Mouse (Mus musculus) CH12.LX (cell line): ENCODE data around the gene Bend6. TPM values are rescaled to one million over a fixed set of nuclear protein-coding genes. Genes with fewer than 3 reads are reported as not detected.

ENCODE experiments used
- DNase-seq: peaks from one replicate; pipeline ENCODE4 v3.0.0-alpha.2; 2013; ENCODE audit errors: extremely low read depth
- H3K27ac ChIP-seq: 2 replicates; pipeline ENCODE4 v1.5.1; 2012; ENCODE audit warnings: low read depth, mild to moderate bottlenecking, control low read depth, moderate library complexity; ENCODE audit not compliant: insufficient read depth
- H3K27me3 ChIP-seq: replicated peaks from 2 replicates; pipeline ENCODE3; 2012; ENCODE audit warnings: inconsistent platforms
- H3K36me3 ChIP-seq, 2 experiments: replicated peaks in 1 of 2; 2 replicates each; pipeline versions ENCODE3 to v1.6.1; 2012; ENCODE audit warnings: inconsistent platforms in 1 of 2, low read length in 1 of 2, mild to moderate bottlenecking in 1 of 2, mixed read lengths in 1 of 2, moderate library complexity in 1 of 2; ENCODE audit not compliant: control insufficient read depth in 1 of 2, insufficient read depth in 1 of 2
- H3K4me1 ChIP-seq, 2 experiments: 2 replicates each; pipeline ENCODE4 v1.6.1; 2012; ENCODE audit warnings: inconsistent platforms in 1 of 2, moderate library complexity in 1 of 2; ENCODE audit not compliant: insufficient read depth in 2 of 2, control insufficient read depth in 1 of 2
- H3K4me2 ChIP-seq: 2 replicates; pipeline ENCODE4 v1.6.1; 2012; ENCODE audit warnings: low read depth, mild to moderate bottlenecking, control low read depth; ENCODE audit not compliant: poor library complexity, insufficient read depth, severe bottlenecking
- H3K4me3 ChIP-seq, 3 experiments: fragments of 150-350 bp in 1 of 3; sonication (generic) in 1 of 3; replicated peaks in 1 of 3; 2 replicates each; pipeline versions ENCODE3 to v1.5.1; 2011 to 2012; ENCODE audit warnings: low read depth in 2 of 3, low read length in 2 of 3, mild to moderate bottlenecking in 2 of 3, moderate library complexity in 2 of 3, control low read depth in 1 of 3, improper control_type of control experiment in 1 of 3, inconsistent platforms in 1 of 3, mixed read lengths in 1 of 3; ENCODE audit not compliant: poor library complexity in 1 of 3
- H3K79me2 ChIP-seq: replicated peaks from 2 replicates; pipeline ENCODE4 v1.6.1; 2012; ENCODE audit warnings: mild to moderate bottlenecking, moderate library complexity; ENCODE audit not compliant: control insufficient read depth, poor library complexity, insufficient read depth, severe bottlenecking; ENCODE audit errors: extremely low read depth
- H3K9ac ChIP-seq: 2 replicates; pipeline ENCODE4 v1.6.1; 2012; ENCODE audit warnings: low read depth, mild to moderate bottlenecking, control low read depth, moderate library complexity; ENCODE audit not compliant: insufficient read depth
- H3K9me3 ChIP-seq: replicated peaks from 2 replicates; pipeline ENCODE3; 2012; ENCODE audit warnings: low read length, inconsistent platforms, mixed read lengths
- CHD2 ChIP-seq: IDR thresholded peaks from 2 replicates; pipeline ENCODE4 v1.6.1; 2011; ENCODE audit warnings: low read length, improper control_type of control experiment
- EP300 ChIP-seq: IDR thresholded peaks from 2 replicates; pipeline ENCODE4 v1.6.1; 2011; ENCODE audit warnings: low read length, improper control_type of control experiment
- ETS1 ChIP-seq: conservative IDR thresholded peaks from 2 replicates; pipeline ENCODE4 v1.6.1; 2012; ENCODE audit warnings: low read depth, mild to moderate bottlenecking, inconsistent platforms, low read length, improper control_type of control experiment, moderate library complexity
- IRF4 ChIP-seq: IDR thresholded peaks from 2 replicates; pipeline ENCODE4 v1.6.1; 2014; ENCODE audit warnings: low read depth, mild to moderate bottlenecking, inconsistent platforms, low read length, improper control_type of control experiment
- JUN ChIP-seq: IDR thresholded peaks from 2 replicates; pipeline ENCODE4 v1.6.1; 2011; ENCODE audit warnings: low read depth, mild to moderate bottlenecking, low read length, improper control_type of control experiment, moderate library complexity; ENCODE audit not compliant: insufficient read depth
- KAT2A ChIP-seq: IDR thresholded peaks from 2 replicates; pipeline ENCODE4 v1.6.1; 2012; ENCODE audit warnings: low read length, improper control_type of control experiment, inconsistent platforms; ENCODE audit not compliant: insufficient replicate concordance
- MAFK ChIP-seq: IDR thresholded peaks from 2 replicates; pipeline ENCODE4 v1.6.1; 2011; ENCODE audit warnings: low read length, improper control_type of control experiment; ENCODE audit not compliant: insufficient replicate concordance
- MAZ ChIP-seq: IDR thresholded peaks from 2 replicates; pipeline ENCODE4 v1.6.1; 2012; ENCODE audit warnings: low read depth, mild to moderate bottlenecking, inconsistent platforms, low read length, improper control_type of control experiment, moderate library complexity
- NELFE ChIP-seq: IDR thresholded peaks from 2 replicates; pipeline ENCODE4 v1.6.1; 2011; ENCODE audit warnings: low read depth, low read length, improper control_type of control experiment
- RAD21 ChIP-seq: IDR thresholded peaks from 2 replicates; pipeline ENCODE4 v1.6.1; 2011; ENCODE audit warnings: low read depth, mild to moderate bottlenecking, low read length, improper control_type of control experiment, moderate library complexity
- RCOR1 ChIP-seq: conservative IDR thresholded peaks from 2 replicates; pipeline ENCODE4 v1.6.1; 2012; ENCODE audit warnings: low read depth, mild to moderate bottlenecking, inconsistent platforms, low read length, improper control_type of control experiment
- TCF12 ChIP-seq: IDR thresholded peaks from 2 replicates; pipeline ENCODE4 v1.6.1; 2014; ENCODE audit warnings: low read depth, mild to moderate bottlenecking, inconsistent platforms, low read length, improper control_type of control experiment
- UBTF ChIP-seq: IDR thresholded peaks from 2 replicates; pipeline ENCODE4 v1.6.1; 2012; ENCODE audit warnings: low read depth, mild to moderate bottlenecking, inconsistent platforms, low read length, improper control_type of control experiment, moderate library complexity
- dilution Hi-C: fragments of 300-500 bp; cut with MboI; formaldehyde crosslinking; loops from 2 replicates; pipeline ENCODE4 v1.14.3; 2020; ENCODE audit warnings: low sequenced_read_pairs; ENCODE audit not compliant: extremely low pct_unique_long_range_greater_than_20kb, extremely low pct_ligation_motif_present
- in situ Hi-C: fragments of 300-500 bp; cut with MboI; formaldehyde crosslinking; loops from 3 replicates; pipeline ENCODE4 v1.14.3; 2019; ENCODE audit warnings: low sequenced_read_pairs, low pct_ligation_motif_present, low pct_unique_long_range_greater_than_20kb, mixed read lengths
- polyA plus RNA-seq: library from polyadenylated mRNA; unstranded; fragments of >175 nt; gene quantifications from 2 replicates; pipeline ENCODE4 v1.2.1, GENCODE M21; 2012; ENCODE audit warnings: low read depth; ENCODE audit not compliant: insufficient read length
- total RNA-seq, 2 experiments: library from RNA; depleted of rRNA; stranded (reverse); fragments of 300-350 nt in 1 of 2; fragments of >200 nt in 1 of 2; gene quantifications; 2 replicates each; pipeline ENCODE4 v1.2.3; 2012 to 2014

Bend6 gene
- total and polyA plus RNA-seq, 3 experiments = 1.4 to 3.4 (median 3.2) TPM

DNA sequence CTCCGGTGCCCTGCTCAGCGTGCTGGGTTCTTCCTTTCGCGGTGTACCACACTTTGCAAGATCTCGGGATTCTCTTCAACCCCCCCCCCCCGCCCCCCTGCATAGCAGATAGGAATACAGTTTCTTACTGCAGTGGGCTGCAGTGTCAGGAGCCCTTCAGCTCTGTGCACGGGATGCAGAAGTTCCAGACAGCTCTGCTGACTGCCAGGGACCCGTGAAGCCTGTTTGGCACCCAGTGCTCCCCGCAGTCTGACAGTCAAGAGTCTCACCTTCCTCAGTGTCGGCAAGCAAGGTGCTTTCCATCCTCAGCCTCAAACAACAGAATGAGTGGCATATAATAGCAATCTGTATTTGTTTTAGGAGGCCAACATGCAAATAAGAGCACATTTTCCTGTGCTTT, 1.4 kb downstream of the Bend6 start:
- no peak overlapping the region for H3K27ac ChIP-seq
- H3K27me3 ChIP-seq = no peaks in the 10 kb centered on the region
- peaks cover 1% of the 10 kb centered on the region for H3K9me3 ChIP-seq
- in situ Hi-C loops (loop anchor here (5.0 kb wide), 1 partner anchor 56 kb away; no protein-coding TSS in a partner anchor), dilution Hi-C loops (no loop called here)
- H3K36me3 ChIP-seq = no peaks in the 10 kb centered on the region
- H3K79me2 ChIP-seq = no peaks in the 10 kb centered on the region
- peaks cover 7 to 29% of the 10 kb centered on the region in 2 experiments; a peak in 3 of 4 replicates for H3K4me1 ChIP-seq
- no peak overlapping the region for H3K4me2 ChIP-seq
- H3K9ac ChIP-seq = no peak overlapping the region
- no peak for TF ChIP-seq NELFE
- TF ChIP-seq MAZ = no peak
- H3K4me3 ChIP-seq = no peak overlapping the region
- DNase-seq = no peak

DNA sequence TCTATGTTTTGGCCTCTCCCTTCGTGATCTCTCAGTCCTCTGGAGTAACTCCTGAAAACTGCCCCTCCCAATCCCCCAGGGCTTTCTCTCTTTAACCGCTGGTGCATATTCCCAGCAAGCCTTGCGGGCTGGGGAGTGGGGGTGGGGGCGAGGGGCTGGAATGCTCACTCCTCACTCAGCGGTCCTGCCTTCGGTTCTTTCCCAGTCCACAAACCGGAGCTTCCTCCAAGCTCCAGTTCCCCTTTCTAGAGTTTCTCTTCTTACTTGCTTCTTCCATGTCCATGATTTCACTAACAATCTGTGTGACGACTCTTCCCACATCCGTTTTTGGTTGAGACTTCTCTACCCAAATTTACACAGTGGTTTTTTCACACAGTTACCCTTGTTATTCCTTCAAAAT, 4.0 kb downstream of the Bend6 start:
- H3K27me3 ChIP-seq = no peaks in the 10 kb centered on the region
- in situ Hi-C loops = no loop called here
- 0 out of 2 replicates have a peak, but pooled peaks have one; percentile 28 for TF ChIP-seq MAFK
- TF ChIP-seq JUN = no peak; the same call in 1 of the 2 replicates
- peak; percentile 44; the same call in 1 of the 2 replicates for TF ChIP-seq CHD2
- peak; percentile 47; the same call in 1 of the 2 replicates for TF ChIP-seq ETS1
- TF ChIP-seq UBTF = no peak
- 0 out of 2 replicates have a peak, but pooled peaks have one; percentile 24 for TF ChIP-seq TCF12
- no peak for TF ChIP-seq KAT2A
- peak; percentile 28; the same call in 1 of the 2 replicates for TF ChIP-seq RCOR1
- no peak for TF ChIP-seq NELFE
- peak; percentile 77 for TF ChIP-seq IRF4
- peak; percentile 76 for TF ChIP-seq EP300
- no peak for TF ChIP-seq RAD21
- peak; percentile 79; the same call in 1 of the 2 replicates for TF ChIP-seq MAZ
- dilution Hi-C loops = no loop called here
- peak; percentile 54 for DNase-seq
- peak overlapping the region; percentile 93 for H3K4me2 ChIP-seq
- H3K36me3 ChIP-seq = no peaks in the 10 kb centered on the region
- peaks cover 1% of the 10 kb centered on the region for H3K9me3 ChIP-seq
- H3K79me2 ChIP-seq = no peaks in the 10 kb centered on the region
- peak overlapping the region; percentile 73 for H3K9ac ChIP-seq
- peaks cover 7 to 18% of the 10 kb centered on the region in 2 experiments; a peak in 3 of 4 replicates for H3K4me1 ChIP-seq
- no peak overlapping the region for H3K4me3 ChIP-seq
- H3K27ac ChIP-seq = no peak overlapping the region
